Mouse (Mus musculus) intestine, postnatal 0 days (tissue): ENCODE measurements at regions not wholly inside any gene's neighbourhood (a gene's known extent, or its start where the extent isn't known, plus 50 kb on each side); places are given as distances from the start of the nearest gene placed in this dataset.

ENCODE experiments used
- ATAC-seq: fragments of 200-750 bp; cut with Nextera tagmentation; 2 replicates; pipeline ENCODE4 v1.8.0; 2017; ENCODE audit warnings: mild to moderate bottlenecking, moderate TSS enrichment, moderate library complexity
- H3K27ac ChIP-seq: fragments of 300-500 bp; sonication (generic); 2 replicates; pipeline ENCODE4 v1.5.1; 2014; ENCODE audit warnings: mild to moderate bottlenecking, low read depth, low read length, moderate library complexity
- H3K27me3 ChIP-seq: fragments of 300-500 bp; sonication (generic); replicated peaks from 2 replicates; pipeline ENCODE4 v1.6.1; 2014; ENCODE audit warnings: low read length, mixed read lengths; ENCODE audit not compliant: control insufficient read depth, insufficient read depth
- H3K36me3 ChIP-seq: fragments of 300-500 bp; sonication (generic); 2 replicates; pipeline ENCODE4 v1.6.1; 2014; ENCODE audit warnings: mild to moderate bottlenecking, moderate library complexity; ENCODE audit not compliant: control insufficient read depth, insufficient read depth
- H3K4me1 ChIP-seq: fragments of 300-500 bp; sonication (generic); replicated peaks from 2 replicates; pipeline ENCODE4 v1.6.1; 2014; ENCODE audit warnings: antibody characterized with exemption, low read length, mixed read lengths; ENCODE audit not compliant: control insufficient read depth, insufficient read depth
- H3K4me2 ChIP-seq: fragments of 300-500 bp; sonication (generic); replicated peaks from 2 replicates; pipeline ENCODE4 v1.6.1; 2014; ENCODE audit warnings: low read depth, mild to moderate bottlenecking, moderate library complexity
- H3K4me3 ChIP-seq: fragments of 300-500 bp; sonication (generic); 2 replicates; pipeline ENCODE4 v1.5.1; 2014; ENCODE audit warnings: low read depth, low read length
- H3K9ac ChIP-seq: fragments of 300-500 bp; sonication (generic); 2 replicates; pipeline ENCODE4 v1.6.1; 2014; ENCODE audit warnings: mild to moderate bottlenecking, low read depth, low read length
- H3K9me3 ChIP-seq: fragments of 300-500 bp; sonication (generic); 2 replicates; pipeline ENCODE4 v1.6.1; 2016; ENCODE audit warnings: mixed run types; ENCODE audit not compliant: control insufficient read depth
- CTCF ChIP-seq: sonication (generic); IDR thresholded peaks from 2 replicates; pipeline ENCODE4 v1.5.1; 2016; ENCODE audit warnings: low read depth, mild to moderate bottlenecking, control low read depth, antibody characterized with exemption, moderate library complexity
- WGBS: fragments of 180-500 bp; shearing (Covaris S2); extraction: QIAGEN DNeasy Blood & Tissue Kit; methylation state at CpG from one replicate; pipeline ENCODE4 v1.1.7; 2014; 5-methylcytosine and 5-hydroxymethylcytosine counted together

DNA sequence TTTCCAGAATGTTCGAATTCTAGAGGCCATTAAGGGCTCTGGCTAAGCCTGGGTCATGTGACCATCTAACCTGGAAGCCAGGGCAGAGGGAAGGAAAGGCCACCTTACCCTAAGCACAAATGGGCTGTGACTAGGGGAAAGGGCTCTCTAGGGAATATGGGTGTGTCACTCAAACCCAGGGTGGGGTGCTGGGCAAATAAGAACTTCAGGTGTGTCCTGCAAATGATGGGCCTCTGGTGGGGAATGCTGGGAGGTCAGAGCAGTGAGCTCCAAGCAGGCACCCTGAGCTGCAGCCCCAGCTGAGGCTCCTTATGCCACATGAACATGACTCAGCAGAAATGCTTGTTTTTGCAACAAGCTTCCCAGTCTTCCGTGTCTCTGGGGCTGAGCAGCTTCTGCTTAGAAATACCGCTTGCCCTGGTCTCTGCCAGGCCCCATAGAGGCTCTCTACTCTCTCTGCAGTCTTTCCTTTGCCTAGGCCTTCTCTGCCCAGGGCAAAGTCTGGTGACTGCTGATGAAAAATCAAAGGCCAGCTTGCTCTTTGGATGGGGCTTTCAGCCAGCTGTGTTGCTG is 68.6 kb upstream of the Cpeb4 start:
- ATAC-seq: peak; percentile 39
- TF ChIP-seq CTCF: no peak
- Histone ChIP-seq H3K4me2 (no peak overlapping the region), H3K9ac (no peak overlapping the region), H3K4me3 (no peak overlapping the region), H3K36me3 (no peaks in the 10 kb centered on the region), H3K9me3 (no peaks in the 10 kb centered on the region), H3K4me1 (no peaks in the 10 kb centered on the region), H3K27me3 (no peaks in the 10 kb centered on the region), H3K27ac (peak overlapping the region; percentile 83)
- 16% methylated on average over 3 of the region's 3 CpGs for WGBS

DNA sequence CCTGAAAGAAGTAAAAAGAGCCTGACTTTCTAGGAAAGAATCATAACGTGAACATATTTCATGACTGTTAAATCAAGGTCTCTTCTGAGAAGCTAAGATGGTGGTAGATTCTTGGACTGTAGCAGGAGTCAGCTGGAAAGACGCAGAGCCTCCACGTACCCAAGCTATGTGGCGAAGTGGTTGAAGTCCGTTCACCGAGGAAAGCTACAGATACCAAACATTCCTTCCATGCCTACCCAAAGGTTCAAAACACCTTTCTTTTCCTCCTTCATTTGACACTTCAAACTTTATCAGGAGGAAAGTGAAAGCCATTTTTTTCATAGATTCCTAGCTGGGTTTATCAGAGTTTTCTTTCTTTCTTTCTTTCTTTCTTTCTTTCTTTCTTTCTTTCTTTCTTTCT is 67.5 kb upstream of the Cpeb4 start:
- 85% methylated on average over 6 of the region's 6 CpGs for WGBS

DNA sequence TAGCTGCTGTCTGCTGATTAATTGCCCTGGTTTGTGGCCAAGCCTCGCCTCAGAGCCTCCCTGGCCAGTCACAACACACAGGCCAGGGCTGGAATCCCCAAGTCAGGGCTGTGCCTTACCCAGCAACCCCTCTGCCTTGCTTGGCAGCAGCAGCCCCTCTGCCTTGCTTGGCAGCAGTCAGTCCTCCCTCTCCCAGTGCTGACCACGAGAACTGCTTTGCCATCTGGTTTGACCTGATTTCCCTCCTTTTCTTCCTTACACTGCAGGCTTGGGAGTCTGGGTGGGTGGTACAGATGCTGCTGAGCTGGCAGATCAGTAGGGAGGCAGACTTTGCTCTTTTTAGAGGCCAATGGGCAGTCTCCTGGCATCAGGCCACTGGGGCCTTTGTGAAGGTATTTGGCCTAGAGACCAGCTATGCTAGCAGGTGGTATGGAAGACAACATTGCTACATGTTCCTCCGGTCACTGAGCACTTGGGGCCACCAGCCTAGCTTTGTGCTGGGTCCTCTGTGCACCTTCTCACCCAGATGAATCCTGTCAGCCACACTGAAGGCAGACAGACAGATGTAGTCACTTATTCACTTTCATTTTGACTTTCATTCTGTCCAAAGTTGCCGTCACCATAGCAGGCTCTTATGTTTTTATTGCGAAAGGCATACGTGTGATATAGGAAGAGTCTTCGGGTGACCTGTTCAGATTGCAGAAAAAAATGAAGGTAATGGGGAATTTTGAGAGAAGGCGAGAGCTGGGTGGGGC is 64.4 kb upstream of the Cpeb4 start:
- H3K4me1 ChIP-seq: no peaks in the 10 kb centered on the region
- H3K9ac ChIP-seq: peak overlapping the region; percentile 11; the same call in 1 of the 2 replicates
- no peaks in the 10 kb centered on the region for H3K36me3 ChIP-seq
- H3K4me2 ChIP-seq: no peak overlapping the region; the same call in 1 of the 2 replicates
- peak overlapping the region; percentile 88 for H3K27ac ChIP-seq
- TF ChIP-seq CTCF: no peak
- H3K4me3 ChIP-seq: no peak overlapping the region
- H3K9me3 ChIP-seq: no peaks in the 10 kb centered on the region
- ATAC-seq: peak; percentile 75
- WGBS: 40% methylated on average over 8 of the region's 8 CpGs
- no peaks in the 10 kb centered on the region for H3K27me3 ChIP-seq

More for the DNA sequence above, 67.5 kb upstream of the Cpeb4 start:
- no peaks in the 10 kb centered on the region for H3K9me3 ChIP-seq
- no peaks in the 10 kb centered on the region for H3K4me1 ChIP-seq
- H3K36me3 ChIP-seq: no peaks in the 10 kb centered on the region
- H3K4me3 ChIP-seq: no peak overlapping the region
- H3K27me3 ChIP-seq: no peaks in the 10 kb centered on the region
- no peak for TF ChIP-seq CTCF
- no peak overlapping the region for H3K9ac ChIP-seq
- H3K4me2 ChIP-seq: no peak overlapping the region
- ATAC-seq: no peak
- H3K27ac ChIP-seq: 0 out of 2 replicates have a peak overlapping the region, but pooled peaks have one; percentile 83

DNA sequence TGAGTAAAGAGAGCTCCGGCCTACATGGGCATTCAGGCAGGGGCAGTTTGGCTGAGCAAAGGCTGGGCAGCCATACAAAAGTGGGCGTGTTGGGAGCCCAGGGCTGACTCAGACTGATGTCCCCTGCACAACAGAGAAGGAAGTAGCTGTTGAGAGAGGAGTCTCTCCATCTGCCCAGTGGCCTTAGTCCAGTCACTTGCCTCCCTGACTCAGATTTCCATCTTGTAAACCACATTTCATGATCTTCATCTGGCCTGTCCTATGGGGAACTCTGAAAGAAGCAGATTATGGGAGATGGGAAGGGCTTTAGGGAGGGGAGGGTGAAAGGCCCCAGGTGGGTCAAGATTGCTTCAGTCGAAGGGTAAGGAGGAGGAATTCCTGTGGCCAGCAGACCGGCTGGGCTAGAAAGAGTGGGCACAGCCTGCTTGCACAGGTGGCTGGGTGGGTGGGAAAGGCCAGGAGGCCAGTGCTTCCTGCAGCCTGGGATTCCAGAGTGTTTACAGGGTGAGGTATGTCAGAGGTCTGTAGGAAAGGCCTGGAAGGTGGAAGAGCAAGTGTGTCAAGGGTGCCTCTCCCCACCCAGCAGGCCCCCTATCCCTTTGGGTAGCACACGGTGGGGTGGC is 63.7 kb upstream of the Cpeb4 start:
- H3K27me3 ChIP-seq: no peaks in the 10 kb centered on the region
- ATAC-seq: peak; percentile 52

DNA sequence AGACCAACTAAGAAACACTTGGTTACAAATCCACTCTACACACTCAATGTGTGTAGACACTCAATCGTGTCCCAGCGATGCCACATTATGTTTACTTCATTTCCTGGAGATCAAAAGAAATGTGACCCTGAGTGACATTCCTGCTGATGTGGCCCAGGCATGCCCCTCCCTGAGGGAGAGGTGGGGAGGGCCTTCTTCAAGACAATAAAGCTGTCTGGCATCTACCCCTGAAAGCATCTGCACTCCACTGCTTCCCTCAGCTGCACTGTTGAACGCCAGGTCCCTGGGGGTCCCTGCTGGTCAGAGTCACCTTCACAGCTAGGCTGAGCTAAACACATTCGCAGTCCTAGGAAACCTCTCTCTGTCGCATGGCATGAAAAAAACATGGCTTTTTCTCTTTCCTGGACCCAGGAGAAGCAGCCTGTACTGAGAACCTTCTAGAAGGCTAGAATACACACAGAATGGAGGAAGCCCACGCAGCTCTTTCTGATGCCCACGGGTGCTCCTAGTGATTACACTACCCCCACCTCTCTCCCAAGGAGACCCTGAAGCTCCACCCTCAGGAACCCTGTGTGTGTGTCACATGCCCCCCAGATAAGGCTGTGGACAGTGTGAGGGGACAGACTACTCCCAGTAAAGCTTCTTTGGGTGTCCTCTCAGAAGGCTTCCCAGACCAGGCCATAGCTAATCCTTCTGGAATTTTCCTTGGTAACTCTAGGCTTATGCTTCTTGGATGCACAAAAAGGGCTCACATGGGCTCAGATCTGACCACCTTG is 61.8 kb upstream of the Cpeb4 start:
- Histone ChIP-seq H3K4me3 (no peak overlapping the region), H3K9me3 (no peaks in the 10 kb centered on the region), H3K27me3 (no peaks in the 10 kb centered on the region), H3K27ac (no peak overlapping the region), H3K4me2 (no peak overlapping the region), H3K36me3 (no peaks in the 10 kb centered on the region), H3K9ac (no peak overlapping the region), H3K4me1 (no peaks in the 10 kb centered on the region)
- WGBS: 38% methylated on average over 7 of the region's 7 CpGs
- no peak for TF ChIP-seq CTCF
- no peak for ATAC-seq

More for the DNA sequence above, 63.7 kb upstream of the Cpeb4 start:
- no peak overlapping the region for H3K4me3 ChIP-seq
- peak overlapping the region; percentile 88 for H3K27ac ChIP-seq
- WGBS: 37% methylated on average over 5 of the region's 5 CpGs
- TF ChIP-seq CTCF: no peak
- H3K4me1 ChIP-seq: no peaks in the 10 kb centered on the region
- H3K36me3 ChIP-seq: no peaks in the 10 kb centered on the region
- no peak overlapping the region; the same call in 1 of the 2 replicates for H3K4me2 ChIP-seq
- no peaks in the 10 kb centered on the region for H3K9me3 ChIP-seq
- peak overlapping the region; percentile 11; the same call in 1 of the 2 replicates for H3K9ac ChIP-seq

DNA sequence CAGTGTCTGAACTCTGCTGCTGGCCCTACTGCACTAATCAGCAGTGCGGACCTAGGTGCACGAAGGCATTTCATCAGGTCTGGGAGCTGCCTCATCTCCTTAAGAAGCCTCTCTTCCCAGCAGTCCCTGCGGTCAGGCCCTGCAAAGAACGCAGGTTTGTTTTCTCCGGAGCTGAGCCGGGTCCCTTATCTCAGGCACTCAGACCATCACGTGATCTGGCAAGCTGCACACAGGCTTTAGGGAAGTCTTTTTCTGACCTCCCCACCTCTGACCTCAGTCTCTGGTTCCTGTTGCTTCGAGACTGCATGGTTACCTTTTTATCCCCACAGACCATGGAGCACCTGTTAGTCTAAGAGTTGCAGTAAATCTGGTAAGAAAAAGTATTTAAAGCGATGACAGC is 59.8 kb upstream of the Cpeb4 start:
- no peak for TF ChIP-seq CTCF

More for the DNA sequence above, 59.8 kb upstream of the Cpeb4 start:
- no peak for ATAC-seq
- no peaks in the 10 kb centered on the region for H3K9me3 ChIP-seq
- no peaks in the 10 kb centered on the region for H3K27me3 ChIP-seq
- no peak overlapping the region for H3K9ac ChIP-seq
- H3K36me3 ChIP-seq: no peaks in the 10 kb centered on the region
- no peaks in the 10 kb centered on the region for H3K4me1 ChIP-seq
- no peak overlapping the region for H3K4me3 ChIP-seq
- 21% methylated on average over 9 of the region's 9 CpGs for WGBS
- no peak overlapping the region for H3K4me2 ChIP-seq
- no peak overlapping the region for H3K27ac ChIP-seq
